Mouse (Mus musculus) erythroblast, embryonic 14.5 days (primary cell): ENCODE data around the gene Kif22.

ENCODE experiments used
- GATA1 ChIP-seq: IDR thresholded peaks from 2 replicates; pipeline ENCODE4 v1.6.1; 2012; ENCODE audit warnings: low read length, inconsistent platforms, mixed read lengths
- TAL1 ChIP-seq: IDR thresholded peaks from 3 replicates; pipeline ENCODE4 v1.6.1; 2012; ENCODE audit warnings: low read length, inconsistent platforms, mixed read lengths

DNA sequence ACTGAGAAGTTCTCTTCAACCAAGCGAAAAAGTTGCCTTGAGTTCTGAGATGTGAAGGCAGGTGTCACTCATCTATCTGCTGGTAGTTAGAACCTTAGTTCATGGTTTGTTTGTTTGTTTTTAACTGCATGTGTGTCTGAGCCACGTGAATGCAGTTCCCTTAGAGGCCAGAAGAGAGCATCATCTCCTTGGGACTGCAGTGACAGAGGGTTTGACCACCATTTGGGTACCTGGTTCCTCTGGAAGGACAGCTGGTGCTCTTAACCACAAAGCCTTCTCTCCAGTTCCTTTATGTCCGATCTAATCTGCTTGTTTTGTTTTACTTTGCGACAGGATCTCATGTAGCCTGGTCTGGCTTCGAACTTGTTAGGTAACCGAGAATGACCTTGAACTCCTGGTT, 23.3 kb upstream of the Kif22 start:
- no peak for TF ChIP-seq GATA1
- no peak for TF ChIP-seq TAL1
